Mouse (Mus musculus): ENCODE results near the gene Ms4a5.

DNA sequence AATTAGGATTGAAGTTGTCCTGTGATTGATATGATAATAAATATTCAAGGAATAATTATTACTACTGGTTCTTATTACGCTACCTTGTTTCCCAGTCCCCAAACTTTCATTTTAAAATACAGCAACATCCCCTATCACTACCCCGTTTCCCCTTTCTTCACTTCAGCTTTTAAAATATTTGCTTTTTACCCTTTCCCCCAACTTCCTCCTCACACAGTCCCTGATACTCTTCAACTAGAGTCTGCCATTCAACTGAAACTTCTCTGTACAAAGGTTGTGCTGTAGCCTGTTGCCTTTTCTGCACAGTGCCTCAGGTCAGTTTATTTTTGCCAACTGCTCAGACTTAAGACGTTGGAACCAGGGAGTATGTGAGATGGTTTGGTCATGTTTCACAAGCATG is 20.1 kb downstream of the Ms4a5 start:
- TF ChIP-seq GATA1 (IDR thresholded peaks at IDR 0.05; ENCODE audit: low read length) (no peak), TAL1 (IDR thresholded peaks at IDR 0.05; ENCODE audit: low read length) (no peak)
